Mouse (Mus musculus): ENCODE data around the gene Uck2.

DNA sequence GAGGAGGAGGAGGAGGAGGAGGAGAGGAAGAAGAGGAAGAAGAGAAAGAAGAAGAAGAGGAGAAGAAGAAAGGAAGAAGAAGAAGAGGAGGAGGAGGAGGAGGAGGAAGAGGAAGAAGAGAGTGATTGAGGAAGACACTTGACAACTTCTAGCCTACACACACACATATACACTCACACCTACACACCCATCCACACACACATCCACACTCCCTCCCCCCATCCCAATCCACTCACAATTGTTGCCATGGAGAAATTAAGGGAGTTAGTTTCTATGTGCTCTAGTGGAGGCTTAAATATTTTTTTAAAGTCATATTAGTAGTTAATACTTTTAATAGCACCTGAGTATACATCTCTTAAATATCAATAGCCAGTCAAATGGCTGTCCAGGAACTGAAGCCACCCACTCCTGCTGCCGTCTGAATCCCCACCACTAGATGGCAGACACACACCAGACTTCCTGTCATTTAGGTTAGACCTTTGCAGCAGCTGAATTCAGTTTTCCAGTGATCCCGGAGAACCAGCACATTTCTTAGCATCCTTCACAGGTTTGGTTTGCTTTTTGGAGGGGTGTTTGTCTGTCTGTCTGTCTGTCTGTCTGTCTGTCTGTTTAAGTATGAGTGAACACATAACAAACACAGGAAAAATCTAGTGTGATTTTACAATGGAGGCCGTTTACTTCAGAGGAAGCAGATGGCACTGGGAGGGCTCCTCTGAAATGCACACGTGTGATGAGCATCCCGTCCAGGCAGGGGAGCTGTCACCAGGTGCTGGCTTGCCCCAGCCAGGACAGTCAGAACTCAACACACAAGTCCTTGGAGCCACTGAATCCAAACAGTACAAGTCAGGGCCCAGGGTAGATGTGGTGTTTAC is 64.6 kb downstream of the Uck2 start:
- TF ChIP-seq CTCF (IDR thresholded peaks at IDR 0.05; ENCODE audit: low read depth) (peak; percentile 91), EP300 (IDR thresholded peaks at IDR 0.05; ENCODE audit: low read depth) (no peak)

Data from liver, embryonic 14.5 days (tissue).